Mouse (Mus musculus): ENCODE data around the gene Stx8. TPM values are rescaled to one million over a fixed set of nuclear protein-coding genes. Genes with fewer than 3 reads are reported as not detected.
A peak's percentile ranks its signal among the peaks of the same experiment; 100 is the strongest.

Gene Stx8
- polyA plus RNA-seq, 1 experiment from 2014 or later, result 57.5 TPM

DNA sequence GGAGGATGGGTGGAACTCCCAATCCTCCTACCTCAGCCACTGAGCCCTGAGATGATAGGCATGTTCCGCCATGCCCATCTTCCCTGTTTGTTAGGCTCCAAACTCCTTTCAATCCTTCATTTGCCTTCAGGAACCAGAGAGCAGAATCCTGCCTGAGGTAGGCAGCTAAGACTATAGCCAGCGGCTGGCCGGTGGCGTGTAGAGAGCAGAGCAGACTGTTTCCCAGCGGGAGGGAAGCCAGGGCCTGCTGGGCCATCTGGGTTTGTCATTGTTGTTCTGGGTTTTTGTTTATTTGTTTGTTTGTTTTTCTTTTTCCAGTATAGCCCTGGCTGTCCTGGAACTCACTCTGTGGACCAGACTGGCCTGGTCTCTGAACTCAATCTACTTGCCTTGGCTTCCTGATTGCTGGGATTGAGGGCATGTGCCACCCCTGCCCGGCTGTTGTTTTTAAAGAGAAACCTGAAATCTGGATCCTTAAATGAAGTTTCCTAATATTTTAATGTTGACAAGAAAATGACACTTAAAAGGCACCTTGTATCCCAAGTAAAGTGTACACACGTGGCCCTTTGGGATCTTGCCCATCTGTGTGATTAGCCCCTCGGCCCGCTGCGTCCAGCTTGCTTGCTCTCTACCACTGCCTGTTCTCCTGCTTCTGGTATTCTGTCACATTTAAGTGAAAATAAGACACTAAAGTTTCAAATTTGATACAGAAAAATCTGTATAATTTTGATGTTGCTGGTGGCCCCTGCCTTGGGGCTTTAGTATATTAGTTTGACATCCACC is 152.1 kb downstream of the Stx8 start:
- Histone ChIP-seq H3K4me3 (no peak overlapping the region), H3K9me3 (no peaks in the 10 kb centered on the region), H3K27me3 (ENCODE audit: insufficient read depth, poor library complexity, severe bottlenecking) (peaks cover under 1% of the 10 kb centered on the region; the same call in 1 of the 2 replicates), H3K27ac (0 out of 2 replicates have a peak overlapping the region, but pooled peaks have one; percentile 50), H3K36me3 (no peaks in the 10 kb centered on the region), H3K4me1 (replicated peaks) (peaks cover 58% of the 10 kb centered on the region)
- no peak for DNase-seq (ENCODE audit: low spot score)
- WGBS, result 79% methylated on average over 10 of the region's 10 CpGs

GRCm38 (mm10) chr11:68118679-68119078 is 152.7 kb downstream of the Stx8 start:
- Histone ChIP-seq H3K27ac (no peak overlapping the region), H3K27me3 (ENCODE audit: insufficient read depth, poor library complexity, severe bottlenecking) (peaks cover 6% of the 10 kb centered on the region; the same call in 1 of the 2 replicates), H3K36me3 (no peaks in the 10 kb centered on the region), H3K9me3 (no peaks in the 10 kb centered on the region), H3K4me1 (replicated peaks) (peaks cover 53% of the 10 kb centered on the region), H3K4me3 (no peak overlapping the region)
- 85% methylated on average over 4 of the region's 4 CpGs for WGBS
- no peak for DNase-seq (ENCODE audit: low spot score)

DNA sequence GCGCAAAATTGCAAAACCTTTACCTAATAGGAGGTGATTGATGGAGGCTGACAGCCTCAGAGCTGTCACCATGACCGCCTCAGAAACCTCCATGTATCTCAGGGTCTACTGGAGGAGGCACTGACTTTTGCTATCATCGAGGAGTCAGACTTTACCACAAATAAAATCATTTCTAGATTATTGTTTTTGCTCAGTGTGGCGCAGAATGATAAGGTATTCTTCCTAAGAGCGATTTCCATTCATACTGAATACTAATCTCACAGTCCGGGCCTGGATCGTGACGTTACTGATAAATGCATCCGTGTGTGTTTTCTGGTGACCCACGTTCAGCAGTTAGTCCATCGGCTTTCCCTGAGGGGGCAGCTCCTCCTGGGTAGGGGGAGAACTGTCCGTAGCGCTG is 153.1 kb downstream of the Stx8 start:
- H3K9me3 ChIP-seq, result no peaks in the 10 kb centered on the region
- DNase-seq (ENCODE audit: low spot score), result no peak
- H3K27me3 ChIP-seq (ENCODE audit: insufficient read depth, poor library complexity, severe bottlenecking), result peaks cover 7% of the 10 kb centered on the region; the same call in 1 of the 2 replicates
- H3K36me3 ChIP-seq, result no peaks in the 10 kb centered on the region
- 85% methylated on average over 13 of the region's 13 CpGs for WGBS
- peaks cover 48% of the 10 kb centered on the region for H3K4me1 ChIP-seq (replicated peaks)
- no peak overlapping the region for H3K27ac ChIP-seq
- no peak overlapping the region for H3K4me3 ChIP-seq

DNA sequence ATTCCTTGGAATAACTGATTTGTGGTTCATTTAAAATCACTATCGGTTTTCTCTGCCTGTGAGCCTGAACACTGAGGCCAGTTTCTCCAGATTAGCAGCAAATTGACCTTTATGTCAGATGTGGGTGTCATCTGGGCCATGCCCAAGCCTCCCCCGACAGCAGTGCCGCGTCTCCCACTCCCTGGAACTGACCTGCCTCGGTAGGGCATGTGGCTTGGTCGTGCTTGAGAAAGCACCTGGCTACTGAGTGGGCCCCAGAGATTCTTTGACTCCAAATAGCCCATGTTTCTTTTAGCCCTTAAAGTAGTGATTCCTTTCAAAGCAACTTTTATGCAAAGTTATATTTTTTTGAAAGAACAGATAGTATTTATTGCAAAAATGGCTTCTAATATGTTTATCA is 155.3 kb downstream of the Stx8 start:
- Histone ChIP-seq H3K27me3 (ENCODE audit: insufficient read depth, poor library complexity, severe bottlenecking) (peaks cover 7% of the 10 kb centered on the region; the same call in 1 of the 2 replicates), H3K9me3 (no peaks in the 10 kb centered on the region), H3K36me3 (no peaks in the 10 kb centered on the region), H3K27ac (peak overlapping the region; percentile 67; the same call in 1 of the 2 replicates), H3K4me1 (replicated peaks) (peaks cover 43% of the 10 kb centered on the region), H3K4me3 (no peak overlapping the region)
- 16% methylated on average over 6 of the region's 6 CpGs for WGBS
- no peak for DNase-seq (ENCODE audit: low spot score)

GRCm38 (mm10) chr11:68121660-68122059 is 155.7 kb downstream of the Stx8 start:
- H3K36me3 ChIP-seq, result no peaks in the 10 kb centered on the region
- H3K27ac ChIP-seq, result 0 out of 2 replicates have a peak overlapping the region, but pooled peaks have one; percentile 0
- H3K9me3 ChIP-seq, result no peaks in the 10 kb centered on the region
- H3K4me3 ChIP-seq, result no peak overlapping the region
- peaks cover 7% of the 10 kb centered on the region; the same call in 1 of the 2 replicates for H3K27me3 ChIP-seq (ENCODE audit: insufficient read depth, poor library complexity, severe bottlenecking)
- 25% methylated on average over 6 of the region's 6 CpGs for WGBS
- DNase-seq (ENCODE audit: low spot score), result no peak
- H3K4me1 ChIP-seq (replicated peaks), result peaks cover 40% of the 10 kb centered on the region

DNA sequence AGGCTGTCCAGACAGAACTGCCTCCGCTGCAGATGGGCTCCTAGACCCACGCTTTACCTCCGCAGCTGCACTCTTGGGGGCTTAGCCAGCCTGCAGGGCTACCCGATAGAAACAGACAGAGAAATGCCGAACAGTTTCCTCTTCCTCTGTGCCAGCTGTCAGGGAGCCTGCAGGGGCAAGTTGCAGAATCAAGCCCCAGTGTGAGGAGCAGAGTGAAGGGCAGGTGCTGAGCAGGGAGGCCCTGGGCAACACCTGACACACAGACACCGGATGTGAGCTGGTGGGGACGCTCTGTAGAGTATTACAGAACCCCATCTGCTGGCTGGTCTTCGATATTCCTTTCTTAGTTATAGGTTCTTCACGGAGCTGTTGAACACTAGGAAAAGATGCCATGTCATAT is 160.1 kb downstream of the Stx8 start:
- Histone ChIP-seq H3K27me3 (ENCODE audit: insufficient read depth, poor library complexity, severe bottlenecking) (peaks cover 7% of the 10 kb centered on the region; the same call in 1 of the 2 replicates), H3K4me3 (no peak overlapping the region), H3K4me1 (replicated peaks) (peaks cover 13% of the 10 kb centered on the region), H3K27ac (no peak overlapping the region), H3K36me3 (no peaks in the 10 kb centered on the region), H3K9me3 (no peaks in the 10 kb centered on the region)
- DNase-seq (ENCODE audit: low spot score), result no peak
- WGBS, result 88% methylated on average over 9 of the region's 9 CpGs

DNA sequence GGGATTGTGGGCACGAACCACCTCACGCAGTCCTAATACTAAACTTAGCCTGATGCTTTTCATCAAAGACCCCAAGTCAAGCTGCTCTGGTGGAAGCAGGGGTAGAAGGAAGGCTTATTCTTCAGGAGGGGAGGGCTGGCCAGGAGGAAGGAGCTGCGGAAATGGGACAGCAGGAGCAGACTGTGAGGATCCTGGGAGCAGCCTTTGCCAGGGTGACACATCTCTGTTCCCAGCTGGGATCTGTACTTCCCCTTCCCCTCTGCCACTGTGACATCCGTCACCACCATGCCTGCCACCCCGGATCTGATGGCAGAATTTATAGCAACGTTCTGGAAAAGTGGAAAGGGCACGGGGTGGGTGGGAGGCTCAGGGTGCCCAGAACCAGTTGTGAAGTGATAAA is 168.5 kb downstream of the Stx8 start:
- no peaks in the 10 kb centered on the region for H3K27me3 ChIP-seq (ENCODE audit: insufficient read depth, poor library complexity, severe bottlenecking)
- DNase-seq (ENCODE audit: low spot score), result no peak
- no peaks in the 10 kb centered on the region; the same call in 1 of the 2 replicates for H3K9me3 ChIP-seq
- 85% methylated on average over 7 of the region's 7 CpGs for WGBS
- no peak overlapping the region for H3K27ac ChIP-seq
- H3K4me3 ChIP-seq, result no peak overlapping the region
- H3K36me3 ChIP-seq, result no peaks in the 10 kb centered on the region
- H3K4me1 ChIP-seq (replicated peaks), result peaks cover 20% of the 10 kb centered on the region

DNA sequence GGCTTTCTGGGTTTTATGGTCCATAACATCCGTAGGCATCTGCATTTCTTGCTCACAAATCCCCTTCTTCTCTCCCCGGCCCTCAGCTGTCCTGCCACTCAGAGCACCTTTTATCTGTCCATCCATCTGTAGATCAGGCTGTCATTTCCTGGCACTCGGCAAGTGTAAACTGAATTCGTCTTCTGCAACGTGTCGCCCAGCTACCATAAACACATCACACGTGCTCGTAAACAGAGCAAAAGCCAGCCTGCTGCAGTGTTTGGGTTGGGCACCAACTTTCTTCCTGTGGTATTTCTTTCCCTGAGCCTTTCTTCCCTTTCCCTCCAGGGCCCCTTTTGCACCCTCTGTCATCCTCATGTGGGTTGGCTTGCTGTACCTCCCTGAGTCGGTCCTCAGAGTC is 169.4 kb downstream of the Stx8 start:
- Histone ChIP-seq H3K27me3 (ENCODE audit: insufficient read depth, poor library complexity, severe bottlenecking) (no peaks in the 10 kb centered on the region), H3K27ac (no peak overlapping the region), H3K36me3 (no peaks in the 10 kb centered on the region), H3K4me3 (no peak overlapping the region), H3K4me1 (replicated peaks) (peaks cover 20% of the 10 kb centered on the region), H3K9me3 (no peaks in the 10 kb centered on the region; the same call in 1 of the 2 replicates)
- DNase-seq (ENCODE audit: low spot score), result no peak
- 72% methylated on average over 9 of the region's 9 CpGs for WGBS

DNA sequence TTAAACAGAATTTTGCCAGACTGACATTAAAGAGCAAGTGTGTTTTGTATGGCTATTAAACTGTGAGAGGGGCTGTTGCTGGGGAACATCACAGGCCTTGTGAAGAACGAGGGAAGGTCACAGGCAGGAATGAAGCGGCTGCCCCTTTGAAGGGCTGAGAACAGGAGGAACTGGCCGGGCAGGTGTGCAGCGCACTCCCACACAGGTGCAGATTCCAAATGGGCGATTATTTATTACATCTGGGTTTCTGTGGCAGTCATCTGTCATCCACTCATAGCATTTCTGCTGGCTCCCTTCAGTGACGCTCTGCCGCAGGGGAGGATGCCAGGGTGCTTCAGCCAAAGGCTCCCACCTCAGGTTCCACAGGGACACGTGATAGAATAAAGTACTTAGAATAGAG is 170.7 kb downstream of the Stx8 start:
- WGBS, result 84% methylated on average over 8 of the region's 8 CpGs
- Histone ChIP-seq H3K4me1 (replicated peaks) (peaks cover 20% of the 10 kb centered on the region), H3K9me3 (no peaks in the 10 kb centered on the region; the same call in 1 of the 2 replicates), H3K27me3 (ENCODE audit: insufficient read depth, poor library complexity, severe bottlenecking) (no peaks in the 10 kb centered on the region), H3K27ac (no peak overlapping the region), H3K4me3 (no peak overlapping the region), H3K36me3 (no peaks in the 10 kb centered on the region)
- DNase-seq (ENCODE audit: low spot score), result no peak

- WGBS, result 51% methylated on average over 8 of the region's 8 CpGs
- Histone ChIP-seq H3K27me3 (ENCODE audit: insufficient read depth, poor library complexity, severe bottlenecking) (peaks cover 9% of the 10 kb centered on the region), H3K4me3 (no peak overlapping the region)
Observed at GRCm38 (mm10) chr11:68142296-68142695, 176.3 kb downstream of the Stx8 start.

DNA sequence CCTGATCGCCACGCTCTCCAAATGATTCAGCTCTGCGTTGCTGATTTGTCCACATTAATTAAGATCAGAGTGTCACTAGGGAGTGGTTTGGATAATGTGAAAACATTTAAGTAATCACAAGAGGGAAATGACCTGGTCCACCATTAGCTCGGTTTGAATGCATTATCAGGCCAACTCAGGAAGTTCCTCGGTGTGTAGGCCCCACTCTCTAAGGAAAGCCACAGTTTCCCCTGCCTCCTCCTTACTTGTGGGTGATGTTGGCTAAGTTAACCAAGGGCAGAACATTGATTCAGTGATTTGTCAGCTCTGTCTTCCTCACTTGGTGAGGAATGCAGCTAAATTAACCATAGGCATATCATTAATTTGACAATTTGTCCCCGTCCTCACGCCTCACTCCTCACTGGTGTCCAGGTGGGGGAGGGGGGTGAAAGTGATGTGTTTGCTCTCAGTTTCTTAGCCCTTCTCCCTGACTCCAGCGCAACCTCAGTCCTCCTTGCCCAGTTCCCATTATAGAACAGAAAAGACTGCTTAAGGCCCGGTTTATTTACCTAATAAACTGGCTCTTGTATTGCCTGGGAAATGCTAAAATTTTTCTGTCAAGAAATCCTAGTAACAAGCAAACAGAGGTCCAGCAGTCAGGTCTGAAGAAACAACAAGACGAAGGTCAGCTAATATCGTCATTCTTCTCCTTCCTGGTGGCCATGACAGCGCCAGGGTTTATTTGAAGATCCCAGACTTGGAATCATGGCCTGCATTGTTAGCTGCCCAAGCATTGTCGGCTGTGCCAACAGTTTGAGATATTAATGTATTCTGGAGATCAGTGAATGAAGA is 178.5 kb downstream of the Stx8 start:
- DNase-seq (ENCODE audit: low spot score), result peak; percentile 30
- H3K4me1 ChIP-seq (replicated peaks), result peaks cover 67% of the 10 kb centered on the region
- no peaks in the 10 kb centered on the region for H3K9me3 ChIP-seq
- no peak overlapping the region for H3K4me3 ChIP-seq
- no peaks in the 10 kb centered on the region for H3K36me3 ChIP-seq
- H3K27ac ChIP-seq, result peak overlapping the region; percentile 89
- 41% methylated on average over 13 of the region's 13 CpGs for WGBS
- H3K27me3 ChIP-seq (ENCODE audit: insufficient read depth, poor library complexity, severe bottlenecking), result peaks cover 31% of the 10 kb centered on the region

More at GRCm38 (mm10) chr11:68142296-68142695, 176.3 kb downstream of the Stx8 start:
- DNase-seq (ENCODE audit: low spot score), result no peak
- no peak overlapping the region for H3K27ac ChIP-seq
- H3K4me1 ChIP-seq (replicated peaks), result peaks cover 45% of the 10 kb centered on the region
- no peaks in the 10 kb centered on the region for H3K36me3 ChIP-seq
- H3K9me3 ChIP-seq, result no peaks in the 10 kb centered on the region

GRCm38 (mm10) chr11:68145066-68145585 is 179.1 kb downstream of the Stx8 start:
- Histone ChIP-seq H3K4me1 (replicated peaks) (peaks cover 73% of the 10 kb centered on the region), H3K36me3 (no peaks in the 10 kb centered on the region), H3K27me3 (ENCODE audit: insufficient read depth, poor library complexity, severe bottlenecking) (peaks cover 37% of the 10 kb centered on the region), H3K27ac (peak overlapping the region; percentile 89), H3K9me3 (no peaks in the 10 kb centered on the region), H3K4me3 (peak overlapping the region; percentile 18)
- WGBS, result 12% methylated on average over 13 of the region's 13 CpGs
- DNase-seq (ENCODE audit: low spot score), result peak; percentile 31

All from hindbrain, embryonic 10.5 days (tissue).